Mouse (Mus musculus): ENCODE results near the gene Flnb. TPM values are rescaled to one million over a fixed set of nuclear protein-coding genes. Genes with fewer than 3 reads are reported as not detected.

Gene Flnb
- polyA plus RNA-seq, 1 experiment: 4.2 TPM

DNA sequence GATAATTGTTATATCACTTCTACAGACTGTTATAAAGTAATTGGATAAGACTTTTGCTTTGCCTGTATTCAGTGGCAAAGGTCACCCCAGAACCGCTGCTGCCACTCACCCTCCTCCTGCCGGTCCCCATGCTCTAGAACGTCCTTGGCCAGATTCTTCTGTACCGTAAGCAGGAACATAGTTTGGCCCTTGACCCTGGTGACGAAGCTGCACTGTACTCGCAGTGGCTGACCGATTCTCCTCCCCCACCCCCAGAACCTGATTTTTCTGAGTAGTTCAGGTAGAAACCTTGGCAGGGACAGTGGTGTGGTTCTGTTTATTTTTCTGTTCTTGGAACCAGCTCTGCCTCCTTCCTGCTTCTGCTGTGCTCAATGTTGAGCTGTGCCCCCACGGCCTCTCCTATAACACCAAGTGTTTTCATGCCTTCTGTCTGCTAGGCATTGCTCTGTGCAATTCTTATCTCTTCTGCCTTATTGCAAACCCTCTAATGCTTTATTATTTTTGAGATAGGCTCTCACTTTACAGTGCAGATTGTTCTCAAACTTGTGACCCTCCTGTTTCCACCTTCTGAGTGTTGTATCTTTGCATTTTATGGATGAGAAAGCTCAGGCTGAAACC, 7.0 kb downstream of the Flnb start:
- no peaks in the 10 kb centered on the region for H3K9me3 ChIP-seq
- peaks cover 18% of the 10 kb centered on the region for H3K4me1 ChIP-seq
- H3K27me3 ChIP-seq (replicated peaks): peaks cover 8% of the 10 kb centered on the region
- H3K36me3 ChIP-seq (replicated peaks; ENCODE audit: low read length): no peaks in the 10 kb centered on the region
- no peak overlapping the region for H3K4me3 ChIP-seq (replicated peaks)
- TF ChIP-seq GATA1 (IDR thresholded peaks at IDR 0.05; ENCODE audit: borderline replicate concordance, low read length) (no peak), FLI1 (IDR thresholded peaks at IDR 0.05; ENCODE audit: low read length) (no peak)

DNA sequence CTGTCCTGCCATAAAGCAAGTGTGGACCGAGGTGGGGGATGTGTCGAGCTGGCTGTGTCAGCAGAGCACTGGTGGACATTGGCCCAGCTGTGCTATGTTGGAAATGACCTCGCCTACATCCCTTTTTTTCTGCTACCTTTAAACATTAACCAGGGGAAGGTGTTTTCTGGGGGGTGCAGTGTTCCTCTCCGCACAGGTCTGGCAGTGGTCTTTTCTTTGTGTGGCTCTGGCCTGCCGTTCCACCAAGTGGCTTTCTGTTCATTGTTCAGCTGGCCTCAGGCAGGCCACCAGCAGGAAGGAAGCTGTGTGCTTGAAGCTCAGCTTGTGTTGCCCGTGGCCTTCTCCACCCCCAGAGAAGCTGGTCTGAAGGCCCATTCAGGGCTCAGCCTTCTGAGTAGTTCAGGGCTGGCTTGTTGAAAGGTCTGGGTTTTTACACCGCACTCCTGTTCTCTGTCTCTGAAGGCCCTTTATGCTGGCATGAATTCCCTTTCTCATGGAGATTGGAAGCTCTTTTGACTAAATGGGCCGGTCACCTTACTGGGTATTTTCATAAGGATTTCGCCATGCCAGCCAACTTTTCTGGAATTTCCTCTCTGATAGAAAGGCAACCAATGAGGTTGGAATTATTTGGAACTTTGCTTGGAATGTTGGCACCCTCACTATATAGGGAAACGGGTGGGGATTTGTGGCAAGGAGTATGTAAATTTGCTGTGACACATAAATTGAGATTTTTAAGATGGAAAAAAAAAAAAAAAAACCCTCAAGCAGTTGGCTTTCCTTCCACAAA, 8.6 kb downstream of the Flnb start:
- Histone ChIP-seq H3K4me3 (replicated peaks) (peak overlapping the region; percentile 33), H3K36me3 (replicated peaks; ENCODE audit: low read length) (no peaks in the 10 kb centered on the region), H3K9me3 (peaks cover 4% of the 10 kb centered on the region; the same call in 1 of the 2 replicates), H3K27me3 (replicated peaks) (peaks cover 6% of the 10 kb centered on the region), H3K4me1 (peaks cover 18% of the 10 kb centered on the region)
- TF ChIP-seq GATA1 (IDR thresholded peaks at IDR 0.05; ENCODE audit: borderline replicate concordance, low read length): no peak

DNA sequence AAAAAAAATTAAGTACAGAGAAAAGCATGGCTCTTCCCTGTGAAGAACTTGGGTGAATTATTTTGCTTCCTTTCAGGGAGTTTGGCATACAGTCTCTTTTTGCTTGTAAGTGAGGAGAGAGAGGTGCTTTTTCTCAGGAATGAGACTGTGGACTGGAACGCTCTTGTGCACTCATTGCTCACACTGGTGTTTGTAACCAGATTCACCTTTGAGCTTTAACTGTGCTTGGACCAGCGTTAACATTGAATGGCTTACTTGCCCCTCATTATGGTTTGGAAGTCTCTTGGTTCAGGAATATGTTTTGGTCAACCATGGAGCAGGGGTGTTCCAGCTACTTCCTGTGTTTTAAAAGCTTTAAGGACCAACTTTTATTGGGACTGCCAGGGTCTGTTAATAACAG, 11.4 kb downstream of the Flnb start:
- peaks cover 27% of the 10 kb centered on the region for H3K4me1 ChIP-seq
- no peaks in the 10 kb centered on the region for H3K36me3 ChIP-seq (replicated peaks; ENCODE audit: low read length)
- H3K27me3 ChIP-seq (replicated peaks): peaks cover 3% of the 10 kb centered on the region
- peaks cover 4% of the 10 kb centered on the region; the same call in 1 of the 2 replicates for H3K9me3 ChIP-seq
- H3K4me3 ChIP-seq (replicated peaks): no peak overlapping the region
- TF ChIP-seq FLI1 (IDR thresholded peaks at IDR 0.05; ENCODE audit: low read length) (no peak), GATA1 (IDR thresholded peaks at IDR 0.05; ENCODE audit: borderline replicate concordance, low read length) (no peak)

DNA sequence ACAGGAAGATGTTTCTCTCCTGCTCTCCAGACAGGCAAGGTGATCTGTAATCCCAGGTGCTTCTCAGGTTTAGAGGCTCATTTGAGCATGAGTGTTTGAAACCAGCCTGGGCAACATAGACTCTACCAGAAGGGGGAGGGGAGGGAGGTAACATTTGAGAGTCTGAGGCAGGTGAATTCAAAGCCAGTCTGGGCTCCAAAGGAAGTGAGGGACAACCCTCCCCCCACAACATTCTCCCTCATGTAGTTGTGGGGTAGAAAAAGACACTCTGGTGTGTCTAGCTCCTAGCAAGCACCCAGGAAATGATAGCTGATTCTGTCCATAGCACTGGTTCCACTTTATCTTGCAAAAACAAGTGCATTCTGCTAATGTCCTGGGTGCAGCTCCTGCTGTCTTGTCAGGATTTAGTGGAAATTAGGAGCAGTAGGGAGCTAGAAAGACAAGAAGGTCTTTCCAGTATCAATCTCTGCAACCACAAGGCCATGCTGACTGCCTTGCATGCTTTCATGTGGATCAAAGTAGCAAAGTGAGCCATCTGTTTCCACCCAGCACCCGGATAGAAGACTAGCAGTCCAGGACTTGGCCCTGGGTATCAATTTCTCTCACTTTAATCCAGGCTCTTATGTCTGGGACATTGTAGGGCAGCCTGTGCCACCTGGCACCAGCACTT, 14.1 kb downstream of the Flnb start:
- H3K4me1 ChIP-seq: peaks cover 13% of the 10 kb centered on the region; the same call in 1 of the 2 replicates
- H3K36me3 ChIP-seq (replicated peaks; ENCODE audit: low read length): no peaks in the 10 kb centered on the region
- H3K9me3 ChIP-seq: peaks cover 4% of the 10 kb centered on the region; the same call in 1 of the 2 replicates
- TF ChIP-seq FLI1 (IDR thresholded peaks at IDR 0.05; ENCODE audit: low read length): no peak
- no peak for TF ChIP-seq GATA1 (IDR thresholded peaks at IDR 0.05; ENCODE audit: borderline replicate concordance, low read length)
- no peak overlapping the region for H3K4me3 ChIP-seq (replicated peaks)
- H3K27me3 ChIP-seq (replicated peaks): no peaks in the 10 kb centered on the region

DNA sequence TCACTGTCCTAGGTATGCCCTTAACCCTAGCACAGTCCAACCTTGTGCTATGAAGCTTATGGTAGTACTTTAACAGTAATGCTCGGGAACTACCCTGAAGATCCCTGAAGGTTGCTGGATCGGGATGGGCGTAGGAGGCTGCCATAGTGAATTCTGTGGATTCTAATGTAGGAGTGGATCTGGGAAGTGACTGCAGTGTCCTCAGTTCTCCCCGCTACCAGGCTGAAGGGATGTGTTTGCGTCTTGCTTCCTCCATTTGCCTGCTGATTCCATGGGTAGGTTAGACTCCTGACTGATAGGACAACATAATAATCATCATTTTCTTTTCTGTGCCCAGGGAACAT, 14.7 kb downstream of the Flnb start:
- Histone ChIP-seq H3K27me3 (replicated peaks) (no peaks in the 10 kb centered on the region), H3K36me3 (replicated peaks; ENCODE audit: low read length) (no peaks in the 10 kb centered on the region), H3K4me1 (peaks cover 8% of the 10 kb centered on the region; the same call in 1 of the 2 replicates), H3K4me3 (replicated peaks) (no peak overlapping the region), H3K9me3 (peaks cover 4% of the 10 kb centered on the region; the same call in 1 of the 2 replicates)
- TF ChIP-seq GATA1 (IDR thresholded peaks at IDR 0.05; ENCODE audit: borderline replicate concordance, low read length): no peak
- TF ChIP-seq FLI1 (IDR thresholded peaks at IDR 0.05; ENCODE audit: low read length): no peak

DNA sequence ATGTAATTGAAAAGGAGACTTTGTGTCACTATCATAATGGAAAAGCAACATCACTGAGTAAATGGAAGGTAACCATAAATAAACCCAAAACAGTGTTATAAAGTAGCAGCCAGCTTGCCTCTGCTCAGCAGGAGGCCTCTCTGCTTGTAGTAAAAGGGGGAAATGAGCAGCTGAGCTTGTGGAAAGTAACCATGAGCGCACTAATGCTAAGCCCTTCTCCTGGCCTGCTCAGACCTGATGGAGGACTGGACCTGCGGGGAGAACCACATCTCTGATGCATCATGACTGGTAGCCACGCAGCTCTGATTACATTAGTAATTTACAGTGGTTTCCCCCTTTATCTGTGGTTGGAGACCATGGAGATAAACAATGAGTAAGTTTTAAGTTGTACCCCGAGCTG, 15.7 kb downstream of the Flnb start:
- H3K9me3 ChIP-seq: peaks cover 4% of the 10 kb centered on the region; the same call in 1 of the 2 replicates
- H3K27me3 ChIP-seq (replicated peaks): no peaks in the 10 kb centered on the region
- H3K4me3 ChIP-seq (replicated peaks): no peak overlapping the region
- no peaks in the 10 kb centered on the region for H3K36me3 ChIP-seq (replicated peaks; ENCODE audit: low read length)
- TF ChIP-seq GATA1 (IDR thresholded peaks at IDR 0.05; ENCODE audit: borderline replicate concordance, low read length) (no peak), FLI1 (IDR thresholded peaks at IDR 0.05; ENCODE audit: low read length) (no peak)
- H3K4me1 ChIP-seq: peaks cover 8% of the 10 kb centered on the region; the same call in 1 of the 2 replicates

DNA sequence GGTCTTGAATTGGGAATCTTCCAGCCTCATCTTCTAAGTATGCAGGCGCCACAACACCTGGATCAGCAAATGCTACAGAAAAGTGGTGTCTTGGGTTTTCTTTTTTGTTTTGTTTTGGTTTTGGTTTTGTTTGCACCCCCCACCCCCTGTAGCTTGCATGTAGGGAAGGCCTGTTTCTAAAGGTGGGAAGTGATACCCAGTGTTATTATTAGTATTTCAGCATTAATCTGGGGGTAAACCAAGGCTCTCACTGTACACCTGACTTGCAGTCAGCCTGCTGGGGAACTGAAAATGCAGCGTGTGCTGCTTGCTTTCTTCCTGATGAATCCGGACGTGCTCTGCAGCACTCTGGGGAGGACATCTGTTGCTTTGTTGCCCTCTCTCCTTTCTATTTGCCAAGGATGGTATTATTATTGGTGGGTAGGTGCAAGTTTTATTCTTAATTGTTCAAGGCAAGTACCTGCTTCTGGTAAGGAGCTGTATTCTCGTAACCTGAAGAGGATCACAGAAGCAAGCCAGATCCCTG, 20.9 kb downstream of the Flnb start:
- Histone ChIP-seq H3K4me1 (peaks cover 10% of the 10 kb centered on the region), H3K4me3 (replicated peaks) (no peak overlapping the region), H3K27me3 (replicated peaks) (no peaks in the 10 kb centered on the region), H3K9me3 (no peaks in the 10 kb centered on the region), H3K36me3 (replicated peaks; ENCODE audit: low read length) (no peaks in the 10 kb centered on the region)
- TF ChIP-seq GATA1 (IDR thresholded peaks at IDR 0.05; ENCODE audit: borderline replicate concordance, low read length): no peak
- TF ChIP-seq FLI1 (IDR thresholded peaks at IDR 0.05; ENCODE audit: low read length): no peak

DNA sequence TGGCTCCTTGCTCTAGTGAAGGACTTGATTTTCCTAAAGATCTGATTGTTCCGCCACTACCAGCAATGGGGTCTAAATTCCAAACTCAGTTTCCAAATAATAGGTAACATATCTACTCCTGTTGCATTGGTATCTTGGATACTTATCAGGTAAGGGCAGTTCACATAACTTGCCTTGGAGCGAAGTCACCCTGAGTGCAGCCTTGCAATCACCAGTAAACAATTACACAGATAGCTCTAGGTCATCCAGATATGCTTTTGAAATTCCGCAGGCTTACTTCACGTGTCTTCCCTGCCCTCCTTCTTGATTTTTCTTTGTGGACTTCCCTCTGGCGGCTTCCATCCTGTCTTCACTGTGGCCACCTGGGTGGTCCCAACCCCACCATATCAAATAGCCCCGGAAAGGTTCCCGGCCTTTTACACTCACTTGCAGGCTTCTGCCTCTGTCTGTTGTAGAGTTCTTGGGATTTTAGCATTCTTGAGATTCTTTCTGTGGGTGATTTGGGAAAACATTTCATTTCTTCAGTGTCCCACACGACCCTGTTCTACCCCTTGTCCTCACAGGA, 22.3 kb downstream of the Flnb start:
- H3K4me1 ChIP-seq: peaks cover 10% of the 10 kb centered on the region
- H3K9me3 ChIP-seq: no peaks in the 10 kb centered on the region
- H3K36me3 ChIP-seq (replicated peaks; ENCODE audit: low read length): no peaks in the 10 kb centered on the region
- TF ChIP-seq FLI1 (IDR thresholded peaks at IDR 0.05; ENCODE audit: low read length) (no peak), GATA1 (IDR thresholded peaks at IDR 0.05; ENCODE audit: borderline replicate concordance, low read length) (no peak)
- no peak overlapping the region for H3K4me3 ChIP-seq (replicated peaks)
- H3K27me3 ChIP-seq (replicated peaks): no peaks in the 10 kb centered on the region

DNA sequence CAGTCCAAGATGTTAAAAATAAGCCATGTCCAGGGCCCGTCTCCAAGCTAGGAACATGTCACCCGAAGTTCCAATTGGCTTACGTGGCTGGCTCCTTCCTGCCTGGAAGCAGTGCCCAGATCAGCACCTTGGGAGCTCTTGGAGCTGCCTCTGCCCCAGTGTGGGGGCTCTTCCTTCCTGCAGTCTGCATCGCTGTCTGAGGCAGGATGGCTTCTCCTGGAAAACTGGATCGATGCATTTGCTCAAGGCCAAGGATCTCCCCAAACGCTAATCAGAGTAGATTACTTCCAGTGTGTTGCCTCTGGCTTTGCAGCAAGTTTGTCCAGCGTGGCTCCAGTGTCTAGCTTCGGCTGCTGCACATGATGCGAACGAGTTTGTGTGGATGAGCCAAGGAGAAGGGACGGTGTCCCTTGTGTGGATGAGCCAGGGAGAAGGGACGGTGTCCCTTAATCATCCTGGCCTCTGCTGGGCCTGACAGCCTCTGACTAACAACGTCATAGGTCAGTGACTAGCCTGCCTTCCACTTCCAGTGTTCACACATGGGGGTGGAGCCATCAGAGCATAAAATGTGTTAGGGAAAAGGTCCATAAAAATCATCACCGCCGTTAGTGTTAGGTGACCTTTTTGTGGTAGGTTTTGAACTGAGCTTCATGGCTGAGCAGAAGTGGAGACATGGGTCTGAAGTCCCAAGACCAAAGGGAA, 25.0 kb downstream of the Flnb start:
- TF ChIP-seq FLI1 (IDR thresholded peaks at IDR 0.05; ENCODE audit: low read length) (no peak), GATA1 (IDR thresholded peaks at IDR 0.05; ENCODE audit: borderline replicate concordance, low read length) (no peak)
- no peak overlapping the region for H3K4me3 ChIP-seq (replicated peaks)
- no peaks in the 10 kb centered on the region for H3K27me3 ChIP-seq (replicated peaks)
- H3K36me3 ChIP-seq (replicated peaks; ENCODE audit: low read length): no peaks in the 10 kb centered on the region
- H3K9me3 ChIP-seq: no peaks in the 10 kb centered on the region
- peaks cover 10% of the 10 kb centered on the region for H3K4me1 ChIP-seq

Measured in megakaryocyte, embryonic 14.5 days (primary cell).